Mouse (Mus musculus) right cerebral cortex, adult 18-20 months (tissue): Measurements from ENCODE around the gene Capn5.

Source experiments
- DNase-seq: peaks from one replicate; pipeline ENCODE4 v3.0.0; 2022; ENCODE audit warnings: mixed read lengths

Capn5 gene

DNA sequence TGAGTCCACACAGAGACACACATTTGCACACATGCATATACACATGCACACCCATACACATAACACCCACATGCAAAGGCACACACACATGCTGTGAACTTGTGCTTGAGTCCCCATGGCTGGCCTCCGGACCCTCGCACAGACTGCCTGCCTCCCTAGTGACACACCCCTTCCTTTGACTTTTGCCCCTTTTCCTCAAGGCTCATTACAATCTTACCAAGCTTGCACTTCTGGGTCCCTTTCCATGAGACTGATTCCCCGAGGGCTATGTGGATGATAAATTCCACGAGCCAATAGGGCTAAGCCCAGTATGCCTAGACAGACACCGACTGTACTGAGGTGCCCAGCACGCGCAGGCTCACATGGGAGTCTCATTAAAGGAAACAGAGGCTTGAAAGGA, 71.8 kb downstream of the Capn5 start:
- DNase-seq: no peak

GRCm38 (mm10) chr7:98104481-98105435, 73.3 kb downstream of the Capn5 start:
- DNase-seq: no peak

DNA sequence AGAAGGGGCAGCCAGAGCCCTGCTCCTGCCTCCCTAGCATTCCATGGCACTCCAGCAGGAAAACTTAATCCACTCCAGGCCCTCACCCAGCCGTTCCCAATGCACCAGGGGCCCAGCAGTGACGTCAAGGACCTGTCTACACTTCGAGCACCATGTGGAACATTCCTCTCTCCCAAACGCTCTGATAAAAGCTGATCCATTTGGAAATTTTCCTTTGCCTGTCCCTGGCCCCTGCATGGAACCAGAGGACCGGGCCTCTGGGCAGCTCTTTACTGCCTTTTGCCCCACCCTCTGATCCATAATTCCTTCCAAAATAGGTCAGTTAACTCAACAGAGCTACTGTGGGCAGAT, 74.2 kb downstream of the Capn5 start:
- no peak for DNase-seq

GRCm38 (mm10) chr7:98103002-98103941, 74.8 kb downstream of the Capn5 start:
- peak; percentile 75 for DNase-seq

DNA sequence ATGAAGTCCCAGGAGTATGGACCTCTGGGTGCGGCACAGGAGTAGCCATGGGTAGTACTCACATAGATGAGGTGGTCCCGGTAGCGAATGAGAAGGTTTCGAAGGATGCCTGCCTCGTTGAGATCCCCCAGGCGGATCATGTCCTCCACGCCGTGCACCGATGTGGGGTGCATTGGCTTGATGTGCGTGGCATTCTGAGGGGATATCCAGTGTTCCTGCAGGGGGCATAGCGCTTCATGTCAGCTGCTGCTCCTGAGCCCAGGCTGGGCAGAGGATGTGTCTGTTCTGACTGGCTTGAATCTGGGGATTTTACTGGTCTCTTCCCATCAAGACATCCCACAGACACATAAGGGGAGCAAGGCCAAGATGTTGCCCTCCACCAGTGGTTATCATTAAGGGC, 75.6 kb downstream of the Capn5 start:
- DNase-seq: no peak

GRCm38 (mm10) chr7:98097557-98097956, 80.5 kb downstream of the Capn5 start:
- DNase-seq: no peak

DNA sequence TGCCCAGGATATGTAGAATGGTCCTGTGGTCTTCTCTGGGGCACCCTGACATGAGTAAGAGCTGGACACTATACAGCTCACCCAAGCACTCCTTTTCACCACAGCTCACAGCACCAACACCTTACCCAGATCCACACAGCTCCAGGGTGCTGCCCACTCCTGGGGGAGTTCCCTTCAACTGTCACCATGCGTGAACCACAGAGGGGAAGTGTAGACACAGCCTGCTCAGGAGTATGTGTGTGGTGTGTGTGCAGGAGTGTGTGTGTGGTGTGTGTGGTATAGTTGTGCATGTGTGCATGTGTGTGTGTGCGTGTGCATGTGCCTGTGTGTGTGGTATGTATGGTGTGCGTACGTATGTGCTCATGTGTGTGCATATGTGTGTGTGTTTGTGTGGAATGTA, 82.2 kb downstream of the Capn5 start:
- DNase-seq: no peak

DNA sequence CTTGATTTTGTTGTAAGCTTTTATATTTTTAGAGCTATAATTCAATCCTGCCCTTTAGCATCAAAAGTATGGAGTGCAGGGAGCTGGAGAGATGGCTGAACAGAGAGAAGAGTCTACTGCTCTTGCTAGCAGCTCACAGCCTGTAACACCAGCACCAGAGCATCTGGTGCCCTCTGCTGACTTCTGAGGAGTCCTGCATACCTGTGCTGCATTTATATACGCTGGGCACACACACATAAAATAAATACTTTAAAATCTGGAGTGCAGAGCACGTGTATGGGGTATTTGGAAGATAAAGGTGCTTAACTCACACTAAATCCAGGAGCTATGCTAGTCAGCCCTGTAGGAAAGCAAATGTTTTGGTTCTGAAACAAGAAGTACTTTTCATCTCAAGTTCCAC, 91.7 kb downstream of the Capn5 start:
- no peak for DNase-seq

DNA sequence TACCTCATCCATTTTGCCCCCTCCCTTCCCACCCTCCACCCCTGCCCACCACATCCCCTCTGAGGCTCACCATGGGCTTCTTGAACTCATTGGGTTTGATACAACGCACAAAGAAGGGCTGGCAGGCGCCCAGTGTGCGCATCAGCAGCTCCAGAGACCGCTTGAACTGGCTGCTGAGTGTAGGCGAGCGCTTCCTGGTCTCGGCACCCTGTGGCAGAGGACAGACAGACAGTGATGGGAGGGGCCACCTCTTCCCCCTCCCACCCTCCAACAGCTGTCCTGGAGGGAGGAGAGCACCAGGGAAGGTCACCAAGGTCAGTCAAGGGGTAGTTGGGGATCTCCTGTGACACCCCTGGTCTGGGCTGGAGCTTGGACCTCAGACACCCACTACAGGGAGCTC, 92.8 kb downstream of the Capn5 start:
- no peak for DNase-seq

DNA sequence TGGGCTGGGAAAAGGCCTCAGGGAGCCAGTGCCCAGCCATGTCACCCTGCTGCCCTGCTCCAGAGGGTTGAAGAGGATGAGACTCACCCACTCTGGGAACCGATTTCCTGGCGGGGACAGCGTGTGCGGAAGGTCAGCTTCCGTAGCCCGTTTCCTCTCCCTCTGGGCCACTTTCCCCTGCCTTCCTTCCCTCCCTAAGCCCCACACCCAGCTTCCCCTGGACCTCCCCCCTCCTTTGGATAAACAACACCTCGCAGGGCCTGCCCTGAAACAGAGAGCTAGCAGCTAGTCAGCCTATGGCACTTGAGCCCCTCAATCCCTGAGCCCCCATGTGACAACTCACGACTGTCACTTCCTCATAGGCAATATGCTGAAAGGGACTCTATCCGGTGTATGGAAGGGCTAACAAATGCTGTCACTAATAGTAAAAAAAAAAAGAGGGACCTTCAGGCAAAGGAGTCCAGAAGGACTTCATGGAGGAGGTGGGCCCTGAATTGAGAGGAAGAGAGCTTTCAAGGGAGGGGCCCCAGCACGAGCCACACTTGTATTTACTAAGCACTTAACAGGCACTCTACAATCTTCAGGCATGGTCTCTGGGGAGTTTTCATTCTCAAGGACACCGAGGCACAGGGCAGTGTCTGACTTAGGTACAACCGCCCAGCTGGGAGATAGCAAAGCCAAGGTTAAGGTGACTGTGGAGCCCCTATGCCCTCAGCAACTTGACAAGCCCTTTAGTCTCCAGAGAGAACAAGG, 93.4 kb downstream of the Capn5 start:
- DNase-seq: no peak

DNA sequence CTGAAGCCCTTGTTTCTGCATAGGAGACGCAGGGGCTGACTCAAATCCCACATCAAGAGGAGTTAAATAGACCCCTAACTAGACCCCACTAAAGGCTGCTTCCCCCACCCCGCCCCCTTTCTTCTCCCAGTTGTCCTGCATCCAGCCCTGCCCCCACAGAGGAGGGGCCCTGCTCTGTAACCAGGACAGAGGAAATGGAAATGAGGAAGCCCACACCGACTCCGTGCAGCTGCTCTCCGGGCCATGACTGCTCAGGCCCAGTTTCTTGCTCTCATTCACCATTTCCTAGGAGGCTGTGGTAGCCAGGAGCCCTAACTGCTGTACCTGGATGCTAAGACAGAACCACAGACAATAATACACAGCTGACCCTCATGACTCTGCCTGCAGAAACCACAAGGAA, 95.7 kb downstream of the Capn5 start:
- DNase-seq: no peak

DNA sequence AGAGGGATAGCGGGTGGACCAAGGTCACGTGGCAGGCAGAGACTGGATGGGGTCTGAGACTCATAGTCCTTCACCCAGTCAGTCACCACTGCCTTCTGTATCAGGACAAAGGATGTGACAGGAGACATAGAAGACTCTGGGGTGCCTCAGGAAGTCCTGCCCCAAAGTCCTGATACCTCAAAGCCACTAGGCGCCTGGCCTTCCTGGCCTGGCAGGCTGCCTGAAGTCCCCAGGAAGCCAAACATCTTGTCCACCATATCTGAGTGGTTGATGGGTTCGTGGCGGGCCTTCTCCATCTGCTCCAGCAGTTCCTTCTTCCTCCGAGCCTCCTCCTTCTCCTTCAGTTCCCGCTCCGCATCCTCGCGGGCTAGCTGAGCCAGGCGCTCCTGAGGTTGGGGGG, 100.6 kb downstream of the Capn5 start:
- no peak for DNase-seq

DNA sequence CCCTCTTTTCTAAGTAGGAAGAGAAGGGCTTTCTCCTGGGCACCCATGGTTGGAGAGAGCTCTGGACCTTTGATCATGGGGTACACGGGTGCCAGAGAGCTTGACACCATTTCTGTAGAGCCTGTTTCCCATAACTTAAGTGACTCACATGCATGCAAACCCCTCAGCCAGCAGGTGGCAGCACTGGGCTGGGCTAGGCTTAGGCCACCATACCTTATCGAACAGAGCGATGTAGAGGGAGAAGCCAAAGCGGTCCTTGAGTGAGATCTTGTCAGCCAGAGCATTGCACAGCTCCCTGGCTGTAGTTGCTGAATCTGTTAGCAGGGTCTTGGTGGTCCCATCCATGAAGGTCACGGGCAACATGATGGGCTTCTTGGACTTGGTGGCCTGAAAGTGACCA, 106.5 kb downstream of the Capn5 start:
- DNase-seq: peak; percentile 67
